Mouse (Mus musculus) small intestine, adult 2 months (tissue): ENCODE measurements at regions not wholly inside any gene's neighbourhood (a gene's known extent, or its start where the extent isn't known, plus 50 kb on each side); places are given as distances from the start of the nearest gene placed in this dataset.

Experiments used
- CTCF ChIP-seq: fragments of 200-500 bp; IDR thresholded peaks from 2 replicates; pipeline ENCODE4 v1.5.1; 2012; ENCODE audit warnings: low read depth, mild to moderate bottlenecking, control low read depth, inconsistent platforms, low read length, moderate library complexity, mixed read lengths; ENCODE audit not compliant: insufficient replicate concordance, insufficient read length; ENCODE audit errors: extremely low read depth
- POLR2A ChIP-seq: fragments of 200-500 bp; IDR thresholded peaks from 2 replicates; pipeline ENCODE4 v1.6.1; 2012; ENCODE audit warnings: low read depth, mild to moderate bottlenecking, control low read depth, inconsistent platforms, low read length, moderate library complexity

- TF ChIP-seq CTCF (no peak), POLR2A (no peak)
These were observed 243.5 kb upstream of the Irx5 start for GRCm38 (mm10) chr8:92113901-92114300.
